Mouse (Mus musculus) neural tube, embryonic 12.5 days (tissue): ENCODE measurements around the gene Mmd. TPM values are rescaled to one million over a fixed set of nuclear protein-coding genes. Genes with fewer than 3 reads are reported as not detected.

ENCODE experiments used
- ATAC-seq: fragments of 200-750 bp; cut with Nextera tagmentation; 2 replicates; pipeline ENCODE4 v1.8.0; 2017; ENCODE audit warnings: low read depth, mild to moderate bottlenecking, moderate TSS enrichment, moderate library complexity; ENCODE audit not compliant: low FRiP score
- H3K27ac ChIP-seq: fragments of 300-500 bp; sonication (generic); 2 replicates; pipeline ENCODE4 v1.5.1; 2016
- H3K27me3 ChIP-seq: fragments of 300-500 bp; sonication (generic); replicated peaks from 2 replicates; pipeline ENCODE4 v1.6.1; 2016; ENCODE audit warnings: mild to moderate bottlenecking
- H3K36me3 ChIP-seq: fragments of 300-500 bp; sonication (generic); 2 replicates; pipeline ENCODE4 v1.6.1; 2016; ENCODE audit warnings: mild to moderate bottlenecking
- H3K4me1 ChIP-seq: fragments of 300-500 bp; sonication (generic); 2 replicates; pipeline ENCODE4 v1.6.1; 2016
- H3K4me2 ChIP-seq: fragments of 300-500 bp; sonication (generic); replicated peaks from 2 replicates; pipeline ENCODE4 v1.6.1; 2016; ENCODE audit warnings: mild to moderate bottlenecking
- H3K4me3 ChIP-seq: fragments of 300-500 bp; sonication (generic); 2 replicates; pipeline ENCODE4 v1.5.1; 2016
- H3K9ac ChIP-seq: fragments of 300-500 bp; sonication (generic); 2 replicates; pipeline ENCODE4 v1.6.1; 2016; ENCODE audit warnings: mild to moderate bottlenecking
- H3K9me3 ChIP-seq: fragments of 300-500 bp; sonication (generic); 2 replicates; pipeline ENCODE4 v1.6.1; 2016; ENCODE audit warnings: mild to moderate bottlenecking
- WGBS: fragments of 180-500 bp; shearing (Covaris S2); methylation state at CpG from one replicate; pipeline ENCODE4 v1.1.7; 2016; 5-methylcytosine and 5-hydroxymethylcytosine counted together
- polyA plus RNA-seq: library from polyadenylated mRNA; unstranded; fragments of >200 nt; fragmentation: Nextera tagmentation; extraction: Ambion mirVana; gene quantifications from 2 replicates; pipeline ENCODE4 v1.2.1, GENCODE M21; 2016

Mmd gene
- polyA plus RNA-seq, result 79.0 and 86.9 TPM in 2 replicates

GRCm38 (mm10) chr11:90249025-90249650, at the start of gene Mmd:
Gene Mmd (plus strand): TSS chr11:90249456.
- Histone ChIP-seq H3K4me3 (peak within 1 kb of the TSS; percentile 76), H3K36me3 (no peaks in the 10 kb centered on the region), H3K27ac (peak within 1 kb of the TSS; percentile 74), H3K4me1 (0 out of 2 replicates have a peak, but pooled peaks cover 8% of the 10 kb centered on the region), H3K4me2 (peak within 1 kb of the TSS; percentile 75), H3K27me3 (no peaks in the 10 kb centered on the region), H3K9me3 (no peaks in the 10 kb centered on the region), H3K9ac (peak within 1 kb of the TSS; percentile 92)
- WGBS, result 1% methylated on average over 51 of the region's 51 CpGs
- peak; percentile 99 for ATAC-seq

- no peak overlapping the region for H3K4me3 ChIP-seq
- no peak overlapping the region for H3K4me2 ChIP-seq
- 87% methylated on average over 2 of the region's 2 CpGs for WGBS
- H3K9me3 ChIP-seq, result no peaks in the 10 kb centered on the region
- H3K4me1 ChIP-seq, result no peaks in the 10 kb centered on the region
- H3K27me3 ChIP-seq, result no peaks in the 10 kb centered on the region
- H3K9ac ChIP-seq, result no peak overlapping the region
- H3K36me3 ChIP-seq, result no peaks in the 10 kb centered on the region
- ATAC-seq, result no peak
- no peak overlapping the region for H3K27ac ChIP-seq
Observed at GRCm38 (mm10) chr11:90200826-90201225, 48.4 kb upstream of the Mmd start.

- Histone ChIP-seq H3K9ac (no peak overlapping the region), H3K36me3 (no peaks in the 10 kb centered on the region), H3K27me3 (no peaks in the 10 kb centered on the region), H3K27ac (no peak overlapping the region), H3K4me3 (no peak overlapping the region), H3K4me1 (no peaks in the 10 kb centered on the region), H3K9me3 (no peaks in the 10 kb centered on the region), H3K4me2 (no peak overlapping the region)
- ATAC-seq, result no peak
- WGBS, result 51% methylated on average over 7 of the region's 7 CpGs
Observed at GRCm38 (mm10) chr11:90214246-90214645, 35.0 kb upstream of the Mmd start.

GRCm38 (mm10) chr11:90220022-90220645, 29.1 kb upstream of the Mmd start:
- no peaks in the 10 kb centered on the region for H3K9me3 ChIP-seq
- no peak overlapping the region for H3K27ac ChIP-seq
- no peaks in the 10 kb centered on the region for H3K4me1 ChIP-seq
- no peak for ATAC-seq
- 69% methylated on average over 6 of the region's 6 CpGs for WGBS
- no peaks in the 10 kb centered on the region for H3K36me3 ChIP-seq
- H3K4me2 ChIP-seq, result no peak overlapping the region
- no peak overlapping the region for H3K9ac ChIP-seq
- H3K4me3 ChIP-seq, result no peak overlapping the region
- H3K27me3 ChIP-seq, result no peaks in the 10 kb centered on the region

GRCm38 (mm10) chr11:90220750-90221149, 28.5 kb upstream of the Mmd start:
- WGBS, result 13% methylated on average over 2 of the region's 2 CpGs
- H3K27me3 ChIP-seq, result no peaks in the 10 kb centered on the region

GRCm38 (mm10) chr11:90224914-90225470, 24.3 kb upstream of the Mmd start:
- ATAC-seq, result no peak
- Histone ChIP-seq H3K27me3 (no peaks in the 10 kb centered on the region), H3K4me1 (no peaks in the 10 kb centered on the region), H3K4me2 (no peak overlapping the region), H3K4me3 (no peak overlapping the region), H3K27ac (no peak overlapping the region), H3K36me3 (no peaks in the 10 kb centered on the region), H3K9me3 (no peaks in the 10 kb centered on the region), H3K9ac (no peak overlapping the region)
- 69% methylated on average over 11 of the region's 11 CpGs for WGBS

More at GRCm38 (mm10) chr11:90220750-90221149, 28.5 kb upstream of the Mmd start:
- Histone ChIP-seq H3K36me3 (no peaks in the 10 kb centered on the region), H3K9me3 (no peaks in the 10 kb centered on the region), H3K4me1 (no peaks in the 10 kb centered on the region), H3K4me3 (no peak overlapping the region), H3K27ac (no peak overlapping the region), H3K4me2 (no peak overlapping the region), H3K9ac (no peak overlapping the region)
- ATAC-seq, result no peak

- no peak for ATAC-seq
- WGBS, result 51% methylated on average over 12 of the region's 12 CpGs
- H3K4me3 ChIP-seq, result no peak overlapping the region
Observed at GRCm38 (mm10) chr11:90227000-90227922, 22.0 kb upstream of the Mmd start.

GRCm38 (mm10) chr11:90228251-90228949, 20.9 kb upstream of the Mmd start:
- WGBS, result 89% methylated on average over 9 of the region's 9 CpGs
- H3K4me2 ChIP-seq, result no peak overlapping the region

More at GRCm38 (mm10) chr11:90227000-90227922, 22.0 kb upstream of the Mmd start:
- Histone ChIP-seq H3K27ac (no peak overlapping the region), H3K9ac (no peak overlapping the region), H3K4me1 (peaks cover under 1% of the 10 kb centered on the region), H3K9me3 (no peaks in the 10 kb centered on the region), H3K4me2 (no peak overlapping the region), H3K27me3 (no peaks in the 10 kb centered on the region), H3K36me3 (no peaks in the 10 kb centered on the region)

GRCm38 (mm10) chr11:90229800-90230199, 19.5 kb upstream of the Mmd start:
- ATAC-seq, result no peak
- H3K9me3 ChIP-seq, result no peaks in the 10 kb centered on the region
- no peaks in the 10 kb centered on the region for H3K27me3 ChIP-seq
- H3K4me2 ChIP-seq, result no peak overlapping the region
- no peak overlapping the region for H3K9ac ChIP-seq
- no peak overlapping the region for H3K4me3 ChIP-seq
- peaks cover 5% of the 10 kb centered on the region for H3K4me1 ChIP-seq
- H3K27ac ChIP-seq, result no peak overlapping the region
- no peaks in the 10 kb centered on the region for H3K36me3 ChIP-seq

More at GRCm38 (mm10) chr11:90228251-90228949, 20.9 kb upstream of the Mmd start:
- no peak overlapping the region for H3K9ac ChIP-seq
- H3K27me3 ChIP-seq, result no peaks in the 10 kb centered on the region
- H3K9me3 ChIP-seq, result no peaks in the 10 kb centered on the region
- no peak overlapping the region for H3K27ac ChIP-seq
- no peak overlapping the region for H3K4me3 ChIP-seq
- no peaks in the 10 kb centered on the region for H3K36me3 ChIP-seq
- peaks cover 5% of the 10 kb centered on the region for H3K4me1 ChIP-seq
- ATAC-seq, result no peak

- no peak overlapping the region for H3K9ac ChIP-seq
- no peak for ATAC-seq
- no peak overlapping the region for H3K27ac ChIP-seq
- WGBS, result 89% methylated on average over 2 of the region's 2 CpGs
- peaks cover 5% of the 10 kb centered on the region for H3K4me1 ChIP-seq
- no peaks in the 10 kb centered on the region for H3K36me3 ChIP-seq
- no peak overlapping the region for H3K4me3 ChIP-seq
- no peak overlapping the region for H3K4me2 ChIP-seq
- no peaks in the 10 kb centered on the region for H3K27me3 ChIP-seq
- no peaks in the 10 kb centered on the region for H3K9me3 ChIP-seq
Observed at GRCm38 (mm10) chr11:90230671-90231070, 18.6 kb upstream of the Mmd start.

- no peak overlapping the region for H3K4me3 ChIP-seq
- peaks cover 5% of the 10 kb centered on the region for H3K4me1 ChIP-seq
- no peaks in the 10 kb centered on the region for H3K9me3 ChIP-seq
- no peak overlapping the region for H3K9ac ChIP-seq
- no peak for ATAC-seq
- H3K36me3 ChIP-seq, result no peaks in the 10 kb centered on the region
- no peak overlapping the region for H3K4me2 ChIP-seq
- H3K27me3 ChIP-seq, result no peaks in the 10 kb centered on the region
- H3K27ac ChIP-seq, result no peak overlapping the region
- 74% methylated on average over 2 of the region's 2 CpGs for WGBS
Observed at GRCm38 (mm10) chr11:90231631-90232030, 17.6 kb upstream of the Mmd start.
